Mouse (Mus musculus) heart, embryonic 13.5 days (tissue): Measurements from ENCODE around the gene Snx12. TPM values are rescaled to one million over a fixed set of nuclear protein-coding genes. Genes with fewer than 3 reads are reported as not detected.

Experiments
- polyA plus RNA-seq: library from polyadenylated mRNA; unstranded; fragments of >200 nt; fragmentation: Nextera tagmentation; extraction: Ambion mirVana; gene quantifications from 2 replicates; pipeline ENCODE4 v1.2.1, GENCODE M21; 2015

The Snx12 gene
- polyA plus RNA-seq, 1 experiment from 2014 or later = 41.2 TPM

Other genes with a start within 250 kb of the Snx12 start
- 0.17 and 0.32 TPM in 2 replicates for gene Tex11, start 162.9 kb downstream of the Snx12 start, polyA plus RNA-seq
- gene Slc7a3, start 136.5 kb downstream of the Snx12 start, polyA plus RNA-seq = 0.25 and 0.65 TPM in 2 replicates
- gene Foxo4, start 32.0 kb upstream of the Snx12 start, polyA plus RNA-seq = 1.4 and 1.7 TPM in 2 replicates
- not detected in 2 replicates for gene Gm614, start 41.4 kb upstream of the Snx12 start, polyA plus RNA-seq
- gene Il2rg, start 45.7 kb upstream of the Snx12 start, polyA plus RNA-seq = 14.9 and 15.8 TPM in 2 replicates
- not detected in 2 replicates for gene Gm20489, start 46.5 kb upstream of the Snx12 start, polyA plus RNA-seq
- 19.9 and 21.6 TPM in 2 replicates for gene Med12, start 51.5 kb upstream of the Snx12 start, polyA plus RNA-seq
- 2.0 and 2.5 TPM in 2 replicates for gene Nlgn3, start 76.6 kb upstream of the Snx12 start, polyA plus RNA-seq
- 0.39 and 2.0 TPM in 2 replicates for gene Gjb1, start 153.8 kb upstream of the Snx12 start, polyA plus RNA-seq
- gene Zmym3, start 198.3 kb upstream of the Snx12 start, polyA plus RNA-seq = 26.9 and 29.8 TPM in 2 replicates
- 236 and 258 TPM in 2 replicates for gene Nono, start 206.8 kb upstream of the Snx12 start, polyA plus RNA-seq
- gene Itgb1bp2, start 226.5 kb upstream of the Snx12 start, polyA plus RNA-seq = 49.5 and 56.2 TPM in 2 replicates